Mouse (Mus musculus): Measurements from ENCODE around the gene Speer4f2. TPM values are rescaled to one million over a fixed set of nuclear protein-coding genes. Genes with fewer than 3 reads are reported as not detected.

Gene Speer4f2
- polyA plus RNA-seq, 1 experiment, result 0.09 TPM

- peak overlapping the region; percentile 96 for H3K27ac ChIP-seq (ENCODE audit: insufficient read depth, low read depth, low read length)
- 80% methylated on average over 1 of the region's 1 CpGs for WGBS
- no peak overlapping the region for H3K4me3 ChIP-seq (ENCODE audit: insufficient read depth, low read depth, low read length)
- H3K27me3 ChIP-seq (replicated peaks; ENCODE audit: control insufficient read depth, insufficient read depth, low read length), result no peaks in the 10 kb centered on the region
- H3K36me3 ChIP-seq (ENCODE audit: control insufficient read depth, insufficient read depth, low read length), result no peaks in the 10 kb centered on the region
- TF ChIP-seq POLR2A (IDR thresholded peaks at IDR 0.05; ENCODE audit: low read depth, low read length), result no peak
- TF ChIP-seq CTCF (conservative IDR thresholded peaks at IDR 0.05; ENCODE audit: insufficient read depth, insufficient read length, low read depth, low read length), result no peak
- peaks cover 3% of the 10 kb centered on the region; the same call in 1 of the 2 replicates for H3K4me1 ChIP-seq (ENCODE audit: control insufficient read depth, insufficient read depth, low read length)
- peak; percentile 80 for DNase-seq
Measured at GRCm38 (mm10) chr5:17419215-17419820, 46.3 kb downstream of the Speer4f2 start.

DNA sequence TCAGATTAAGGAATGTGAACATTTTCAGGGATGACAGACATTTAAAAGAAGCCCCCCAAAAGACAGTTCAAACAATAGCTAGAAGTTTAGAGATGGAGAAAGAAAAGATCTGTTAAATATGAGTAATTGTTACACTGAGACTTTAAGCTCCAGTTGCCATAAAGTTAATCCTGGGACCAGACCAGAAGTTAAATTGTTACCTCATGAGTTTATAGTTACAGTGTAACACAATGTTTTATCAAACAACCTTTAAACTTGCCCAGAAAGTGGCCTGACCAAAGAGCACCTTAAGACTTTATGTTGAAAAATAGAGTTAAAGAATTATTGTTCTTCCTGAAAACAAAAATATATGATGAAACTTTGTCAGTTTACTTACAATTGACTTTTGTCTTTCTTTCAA, 46.9 kb downstream of the Speer4f2 start:
- TF ChIP-seq POLR2A (IDR thresholded peaks at IDR 0.05; ENCODE audit: low read depth, low read length) (no peak), CTCF (conservative IDR thresholded peaks at IDR 0.05; ENCODE audit: insufficient read depth, insufficient read length, low read depth, low read length) (no peak)
- Histone ChIP-seq H3K27ac (ENCODE audit: insufficient read depth, low read depth, low read length) (no peak overlapping the region), H3K27me3 (replicated peaks; ENCODE audit: control insufficient read depth, insufficient read depth, low read length) (no peaks in the 10 kb centered on the region), H3K4me3 (ENCODE audit: insufficient read depth, low read depth, low read length) (no peak overlapping the region), H3K4me1 (ENCODE audit: control insufficient read depth, insufficient read depth, low read length) (peaks cover 3% of the 10 kb centered on the region; the same call in 1 of the 2 replicates), H3K36me3 (ENCODE audit: control insufficient read depth, insufficient read depth, low read length) (no peaks in the 10 kb centered on the region)
- peak; percentile 71 for DNase-seq

DNA sequence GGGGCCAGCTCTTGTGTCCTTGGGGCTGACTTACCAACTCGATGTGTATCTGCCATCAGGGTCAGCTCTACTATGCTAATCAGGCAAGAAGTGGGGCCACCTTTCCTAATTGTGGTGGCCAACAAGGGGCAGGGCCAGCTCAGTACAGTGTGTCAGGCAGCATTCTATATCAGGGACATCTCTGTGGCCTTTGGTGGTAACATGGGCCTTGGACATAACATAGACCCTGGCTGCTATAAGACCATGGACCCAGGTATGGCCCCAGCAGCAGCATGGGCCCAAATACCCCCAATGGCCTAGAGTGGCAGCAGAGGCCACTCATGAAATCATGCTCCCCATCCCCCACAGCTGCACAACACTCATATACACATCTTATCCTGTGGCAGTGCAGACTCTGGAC, 49.2 kb downstream of the Speer4f2 start:
- 88% methylated on average over 1 of the region's 1 CpGs for WGBS
- DNase-seq, result no peak
- TF ChIP-seq CTCF (conservative IDR thresholded peaks at IDR 0.05; ENCODE audit: insufficient read depth, insufficient read length, low read depth, low read length), result no peak
- TF ChIP-seq POLR2A (IDR thresholded peaks at IDR 0.05; ENCODE audit: low read depth, low read length), result no peak
- Histone ChIP-seq H3K27ac (ENCODE audit: insufficient read depth, low read depth, low read length) (no peak overlapping the region), H3K4me3 (ENCODE audit: insufficient read depth, low read depth, low read length) (no peak overlapping the region), H3K4me1 (ENCODE audit: control insufficient read depth, insufficient read depth, low read length) (peaks cover 3% of the 10 kb centered on the region; the same call in 1 of the 2 replicates), H3K27me3 (replicated peaks; ENCODE audit: control insufficient read depth, insufficient read depth, low read length) (no peaks in the 10 kb centered on the region), H3K36me3 (ENCODE audit: control insufficient read depth, insufficient read depth, low read length) (no peaks in the 10 kb centered on the region)

DNA sequence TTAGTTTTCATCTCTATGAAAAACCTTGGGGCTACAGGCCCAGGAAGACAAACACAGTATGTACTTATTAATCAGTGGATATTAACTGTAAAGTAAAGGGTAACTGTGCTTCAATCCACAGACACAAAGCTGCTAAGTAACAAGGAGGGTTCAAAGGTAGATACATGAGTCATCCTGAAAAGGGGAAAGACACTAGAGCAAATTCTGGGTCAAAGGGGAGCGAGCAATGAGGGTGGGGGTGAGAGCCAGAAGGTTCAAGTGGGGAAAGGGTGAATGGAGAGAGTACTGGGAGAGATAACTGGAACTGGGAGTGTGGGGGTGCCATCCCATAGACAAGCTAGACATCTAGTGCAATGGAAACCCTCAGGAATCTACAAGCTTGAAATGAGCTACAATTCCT, 54.0 kb downstream of the Speer4f2 start:
- peak; percentile 57 for DNase-seq

More for the DNA sequence above, 54.0 kb downstream of the Speer4f2 start:
- WGBS, result 50% methylated on average over 1 of the region's 1 CpGs
- no peak overlapping the region for H3K4me3 ChIP-seq (ENCODE audit: insufficient read depth, low read depth, low read length)
- no peaks in the 10 kb centered on the region for H3K36me3 ChIP-seq (ENCODE audit: control insufficient read depth, insufficient read depth, low read length)
- no peak for TF ChIP-seq POLR2A (IDR thresholded peaks at IDR 0.05; ENCODE audit: low read depth, low read length)
- no peak for TF ChIP-seq CTCF (conservative IDR thresholded peaks at IDR 0.05; ENCODE audit: insufficient read depth, insufficient read length, low read depth, low read length)
- peak overlapping the region; percentile 82 for H3K27ac ChIP-seq (ENCODE audit: insufficient read depth, low read depth, low read length)
- H3K27me3 ChIP-seq (replicated peaks; ENCODE audit: control insufficient read depth, insufficient read depth, low read length), result no peaks in the 10 kb centered on the region
- no peaks in the 10 kb centered on the region; the same call in 1 of the 2 replicates for H3K4me1 ChIP-seq (ENCODE audit: control insufficient read depth, insufficient read depth, low read length)

Other genes with a start within 250 kb of the Speer4f2 start
- gene Speer4f1, start 102.9 kb downstream of the Speer4f2 start, polyA plus RNA-seq (2012; rRNA removed), result not detected in 2 replicates
- gene Sema3c, start 201.1 kb downstream of the Speer4f2 start, polyA plus RNA-seq (2012; rRNA removed), result 4.9 and 5.6 TPM in 2 replicates